Mouse (Mus musculus): ENCODE measurements around the gene Ccng1. TPM values are rescaled to one million over a fixed set of nuclear protein-coding genes. Genes with fewer than 3 reads are reported as not detected.

The Ccng1 gene
- total RNA-seq, 1 experiment, result 252 TPM

GRCm38 (mm10) chr11:40783346-40783745, 28.2 kb upstream of the Ccng1 start:
- Histone ChIP-seq H3K9me3 (ENCODE audit: control insufficient read depth, insufficient read depth, low read depth, low read length) (no peaks in the 10 kb centered on the region), H3K9ac (ENCODE audit: insufficient read depth, low read depth, low read length, poor library complexity, severe bottlenecking) (no peak overlapping the region), H3K27ac (ENCODE audit: insufficient read depth, low read depth, low read length, poor library complexity, severe bottlenecking) (no peak overlapping the region), H3K36me3 (ENCODE audit: control insufficient read depth, insufficient read depth, low read length, poor library complexity, severe bottlenecking) (no peaks in the 10 kb centered on the region), H3K4me3 (ENCODE audit: insufficient read depth in 1 of 2, low read depth in 1 of 2, low read length in 2 of 2, poor library complexity in 1 of 2, severe bottlenecking in 1 of 2) (no peak overlapping the region), H3K4me1 (ENCODE audit: control insufficient read depth in 2 of 2, insufficient read depth in 2 of 2, low read length in 2 of 2, poor library complexity in 1 of 2) (no peaks in the 10 kb centered on the region)
- in situ Hi-C loops (cut with MboI; ENCODE audit: low sequenced_read_pairs in 2 of 2, unreplicated experiment in 2 of 2), result no loop called here
- TF ChIP-seq ZNF384 (IDR thresholded peaks at IDR 0.05; ENCODE audit: low read depth, low read length) (no peak), HCFC1 (IDR thresholded peaks at IDR 0.05; ENCODE audit: borderline replicate concordance, insufficient read depth, low read length) (no peak), ZC3H11A (IDR thresholded peaks at IDR 0.05; ENCODE audit: borderline replicate concordance, low read depth, low read length) (no peak), MAFK (IDR thresholded peaks at IDR 0.05; ENCODE audit: insufficient read depth, low read depth, low read length) (no peak), CHD2 (IDR thresholded peaks at IDR 0.05; ENCODE audit: low read depth, low read length) (no peak)
- DNase-seq (ENCODE audit: low read depth, low spot score), result no peak

DNA sequence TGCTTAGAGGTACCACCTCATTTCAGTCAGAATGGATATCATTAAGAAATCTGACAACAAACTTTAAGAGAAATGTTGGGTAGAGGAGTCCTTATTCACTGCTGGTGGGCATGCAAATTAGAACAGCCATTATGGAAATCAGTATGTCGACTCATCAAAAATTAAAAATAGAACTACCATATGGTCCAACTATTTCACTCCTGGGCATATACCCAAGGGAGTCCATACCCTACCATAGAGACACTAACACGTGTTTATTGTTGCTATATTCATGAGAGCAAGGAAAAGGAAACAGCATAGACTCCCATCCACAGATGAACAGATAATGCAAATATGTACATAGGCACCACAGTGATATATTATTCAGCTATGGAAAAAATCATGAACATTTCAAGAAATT, 26.7 kb upstream of the Ccng1 start:
- in situ Hi-C loops (cut with MboI; ENCODE audit: low sequenced_read_pairs in 2 of 2, unreplicated experiment in 2 of 2), result no loop called here

GRCm38 (mm10) chr11:40775315-40776269, 20.5 kb upstream of the Ccng1 start:
- Histone ChIP-seq H3K9me3 (ENCODE audit: control insufficient read depth, insufficient read depth, low read depth, low read length) (no peaks in the 10 kb centered on the region), H3K27ac (ENCODE audit: insufficient read depth, low read depth, low read length, poor library complexity, severe bottlenecking) (no peak overlapping the region), H3K9ac (ENCODE audit: insufficient read depth, low read depth, low read length, poor library complexity, severe bottlenecking) (no peak overlapping the region; the same call in 1 of the 2 replicates), H3K36me3 (ENCODE audit: control insufficient read depth, insufficient read depth, low read length, poor library complexity, severe bottlenecking) (no peaks in the 10 kb centered on the region), H3K4me1 (ENCODE audit: control insufficient read depth in 2 of 2, insufficient read depth in 2 of 2, low read length in 2 of 2, poor library complexity in 1 of 2) (no peaks in the 10 kb centered on the region), H3K4me3 (ENCODE audit: insufficient read depth in 1 of 2, low read depth in 1 of 2, low read length in 2 of 2, poor library complexity in 1 of 2, severe bottlenecking in 1 of 2) (no peak overlapping the region)
- in situ Hi-C loops (cut with MboI; ENCODE audit: low sequenced_read_pairs in 2 of 2, unreplicated experiment in 2 of 2), result no loop called here
- peak; percentile 55 for DNase-seq (ENCODE audit: low read depth, low spot score)
- TF ChIP-seq ZC3H11A (IDR thresholded peaks at IDR 0.05; ENCODE audit: borderline replicate concordance, low read depth, low read length) (no peak), MAFK (IDR thresholded peaks at IDR 0.05; ENCODE audit: insufficient read depth, low read depth, low read length) (no peak), HCFC1 (IDR thresholded peaks at IDR 0.05; ENCODE audit: borderline replicate concordance, insufficient read depth, low read length) (no peak), CHD2 (IDR thresholded peaks at IDR 0.05; ENCODE audit: low read depth, low read length) (no peak), ZNF384 (IDR thresholded peaks at IDR 0.05; ENCODE audit: low read depth, low read length) (no peak)

More for the DNA sequence above, 26.7 kb upstream of the Ccng1 start:
- no peak for DNase-seq (ENCODE audit: low read depth, low spot score)
- Histone ChIP-seq H3K4me3 (ENCODE audit: insufficient read depth in 1 of 2, low read depth in 1 of 2, low read length in 2 of 2, poor library complexity in 1 of 2, severe bottlenecking in 1 of 2) (no peak overlapping the region), H3K36me3 (ENCODE audit: control insufficient read depth, insufficient read depth, low read length, poor library complexity, severe bottlenecking) (no peaks in the 10 kb centered on the region), H3K27ac (ENCODE audit: insufficient read depth, low read depth, low read length, poor library complexity, severe bottlenecking) (no peak overlapping the region), H3K4me1 (ENCODE audit: control insufficient read depth in 2 of 2, insufficient read depth in 2 of 2, low read length in 2 of 2, poor library complexity in 1 of 2) (no peaks in the 10 kb centered on the region), H3K9ac (ENCODE audit: insufficient read depth, low read depth, low read length, poor library complexity, severe bottlenecking) (no peak overlapping the region), H3K9me3 (ENCODE audit: control insufficient read depth, insufficient read depth, low read depth, low read length) (no peaks in the 10 kb centered on the region)
- no peak for TF ChIP-seq CHD2 (IDR thresholded peaks at IDR 0.05; ENCODE audit: low read depth, low read length)
- no peak for TF ChIP-seq MAFK (IDR thresholded peaks at IDR 0.05; ENCODE audit: insufficient read depth, low read depth, low read length)
- TF ChIP-seq ZNF384 (IDR thresholded peaks at IDR 0.05; ENCODE audit: low read depth, low read length), result no peak
- TF ChIP-seq HCFC1 (IDR thresholded peaks at IDR 0.05; ENCODE audit: borderline replicate concordance, insufficient read depth, low read length), result no peak
- no peak for TF ChIP-seq ZC3H11A (IDR thresholded peaks at IDR 0.05; ENCODE audit: borderline replicate concordance, low read depth, low read length)

DNA sequence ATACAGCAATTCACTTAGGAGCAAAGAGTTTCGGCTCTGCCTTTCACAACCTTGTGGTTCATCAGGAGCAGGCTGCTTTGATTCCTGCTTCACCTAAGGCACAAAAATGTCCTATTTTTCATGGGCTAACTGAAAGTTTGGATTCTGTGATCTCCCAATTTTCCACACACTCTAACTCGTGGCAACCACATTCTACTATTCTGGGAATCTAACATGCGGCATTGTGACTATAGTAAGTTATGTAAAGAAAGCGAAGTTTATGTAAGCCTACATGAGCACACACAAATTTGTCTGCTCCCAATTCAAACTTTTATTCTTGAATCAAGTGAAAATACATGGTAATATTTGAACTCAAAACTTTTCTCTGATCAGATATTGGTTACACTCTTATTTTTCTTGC, 9.6 kb upstream of the Ccng1 start:
- no peaks in the 10 kb centered on the region for H3K9me3 ChIP-seq (ENCODE audit: control insufficient read depth, insufficient read depth, low read depth, low read length)
- TF ChIP-seq MAFK (IDR thresholded peaks at IDR 0.05; ENCODE audit: insufficient read depth, low read depth, low read length) (no peak), ZNF384 (IDR thresholded peaks at IDR 0.05; ENCODE audit: low read depth, low read length) (no peak), CHD2 (IDR thresholded peaks at IDR 0.05; ENCODE audit: low read depth, low read length) (no peak)
- no peaks in the 10 kb centered on the region for H3K36me3 ChIP-seq (ENCODE audit: control insufficient read depth, insufficient read depth, low read length, poor library complexity, severe bottlenecking)
- H3K4me3 ChIP-seq (ENCODE audit: insufficient read depth in 1 of 2, low read depth in 1 of 2, low read length in 2 of 2, poor library complexity in 1 of 2, severe bottlenecking in 1 of 2), result no peak overlapping the region
- no peak for DNase-seq (ENCODE audit: low read depth, low spot score)
- H3K9ac ChIP-seq (ENCODE audit: insufficient read depth, low read depth, low read length, poor library complexity, severe bottlenecking), result no peak overlapping the region
- in situ Hi-C loops (cut with MboI; ENCODE audit: low sequenced_read_pairs in 2 of 2, unreplicated experiment in 2 of 2), result loop anchor here in 1 of 2 experiments (10.0 kb wide), 1 partner anchor 230 kb away; no protein-coding TSS in a partner anchor
- no peak overlapping the region for H3K27ac ChIP-seq (ENCODE audit: insufficient read depth, low read depth, low read length, poor library complexity, severe bottlenecking)
- no peaks in the 10 kb centered on the region; a peak in 1 of 4 replicates for H3K4me1 ChIP-seq (ENCODE audit: control insufficient read depth in 2 of 2, insufficient read depth in 2 of 2, low read length in 2 of 2, poor library complexity in 1 of 2)
